Comparison of ENCODE assay signal across 18 mouse cellular contexts in genomic region chrX:140638028-140638427, GRCm38 (mm10). TPM values are rescaled to one million over a fixed set of nuclear protein-coding genes. Genes with fewer than 3 reads are reported as not detected.
DNase-seq lines count a peak whose midpoint lies in the region; ATAC-seq and TF ChIP-seq lines count a peak whose summit lies in the region.
"Had no signal": no experiment of that assay in that cellular context is flagged by ENCODE, and none has a peak within 500 bp of the region (broad histone marks: within the 10 kb centered on the region; RNA-seq: fewer than 3 reads in every experiment).

No protein-coding gene starts in this region.

- no peaks in the 10 kb centered on the region for H3K4me1 ChIP-seq in lung, adult 2 months (ENCODE audit: control insufficient read depth, insufficient read depth, low read length)
- H3K4me1 ChIP-seq in embryonic facial prominence, embryonic 11.5 days (ENCODE audit: control insufficient read depth, insufficient read depth, low read length) = no peaks in the 10 kb centered on the region
- H3K4me1 ChIP-seq: forebrain, embryonic 15.5 days; lung, embryonic 15.5 days had no signal

- no peak overlapping the region for H3K4me3 ChIP-seq in lung, adult 2 months (replicated peaks; ENCODE audit: extremely low read depth, low read depth, low read length)
- H3K4me3 ChIP-seq in embryonic facial prominence, embryonic 11.5 days (ENCODE audit: low read depth, low read length) = no peak overlapping the region
- H3K4me3 ChIP-seq in layer of hippocampus, adult 2 months = no peak overlapping the region
- H3K4me3 ChIP-seq: forebrain, embryonic 15.5 days; lung, embryonic 15.5 days had no signal

- no peak overlapping the region for H3K4me2 ChIP-seq in embryonic facial prominence, embryonic 11.5 days (ENCODE audit: low read depth, low read length)
- H3K4me2 ChIP-seq: forebrain, embryonic 15.5 days; lung, embryonic 15.5 days; midbrain, embryonic 11.5 days had no signal

- peak; percentile 23 for DNase-seq in adrenal gland, adult 2 months
- no peak for DNase-seq in adrenal gland, postnatal 10 days
- peak; percentile 2 for DNase-seq in lung, postnatal 25 days (ENCODE audit: low spot score)
- DNase-seq in lung, adult 2 months = no peak
- peak; percentile 16 for DNase-seq in embryonic facial prominence, embryonic 11.5 days (ENCODE audit: low spot score)
- DNase-seq in B cell, adult 2 months = no peak
- DNase-seq in layer of hippocampus, adult 2 months (ENCODE audit: low spot score in 2 of 2) = no peak
- DNase-seq: cerebellum, adult 8-10 months; gastrocnemius, postnatal 25 days; kidney, adult 11 months; liver; retina, postnatal 1 day had no signal

- no peak overlapping the region for H3K9ac ChIP-seq in embryonic facial prominence, embryonic 11.5 days (replicated peaks; ENCODE audit: low read length)
- H3K9ac ChIP-seq: forebrain, embryonic 15.5 days; lung, embryonic 15.5 days had no signal

- no peak for TF ChIP-seq POLR2A in lung, adult 2 months (IDR thresholded peaks at IDR 0.05; ENCODE audit: borderline replicate concordance, extremely low read depth, low read depth, low read length)

- WGBS in lung, adult 2 months = 64% methylated on average over 5 of the region's 5 CpGs
- 74% methylated on average over 5 of the region's 5 CpGs for WGBS in embryonic facial prominence, embryonic 11.5 days

- no peak overlapping the region for H3K27ac ChIP-seq in embryonic facial prominence, embryonic 11.5 days (replicated peaks; ENCODE audit: low read depth, low read length)
- no peak overlapping the region for H3K27ac ChIP-seq in layer of hippocampus, adult 2 months
- H3K27ac ChIP-seq: forebrain, embryonic 15.5 days; kidney, postnatal 0 days; lung, embryonic 15.5 days had no signal

- TF ChIP-seq CTCF in lung, adult 2 months (IDR thresholded peaks at IDR 0.05; ENCODE audit: insufficient read depth, low read length) = no peak
- TF ChIP-seq CTCF in layer of hippocampus, adult 2 months (conservative IDR thresholded peaks at IDR 0.05) = no peak

- H3K27me3 ChIP-seq in embryonic facial prominence, embryonic 11.5 days (ENCODE audit: control insufficient read depth, insufficient read depth, low read length) = no peaks in the 10 kb centered on the region
- H3K27me3 ChIP-seq: lung, embryonic 15.5 days had no signal

- ATAC-seq in embryonic facial prominence, embryonic 11.5 days (replicated peaks; ENCODE audit: insufficient number of reproducible peaks, low FRiP score, low TSS enrichment, low read depth) = no peak
- ATAC-seq in megakaryocyte progenitor cell, adult 5-6 weeks (replicated peaks; ENCODE audit: poor library complexity) = no peak
- ATAC-seq: activated CD4-positive, CD25-positive, alpha-beta regulatory T cell, adult 4 months; forebrain, embryonic 15.5 days had no signal

- H3K9me3 ChIP-seq in embryonic facial prominence, embryonic 11.5 days (replicated peaks; ENCODE audit: control insufficient read depth, low read length) = no peaks in the 10 kb centered on the region
- H3K9me3 ChIP-seq: forebrain, embryonic 15.5 days; lung, embryonic 15.5 days had no signal

- H3K36me3 ChIP-seq in embryonic facial prominence, embryonic 11.5 days (replicated peaks; ENCODE audit: control insufficient read depth, insufficient read depth, low read depth, low read length) = no peaks in the 10 kb centered on the region
- H3K36me3 ChIP-seq: forebrain, embryonic 15.5 days; lung, embryonic 15.5 days had no signal

RNA-seq across cellular contexts. Expression of gene Mid2, which starts 26.4 kb away (rescaled TPM):
- 10 to 100 TPM; 26.7 to 29.5 TPM for total RNA-seq in adrenal gland, adult 2 months (2021)
- 7.7 and 10.2 TPM in 2 replicates for polyA plus RNA-seq in adrenal gland, adult 2 months (2012; rRNA removed)
- total RNA-seq in adrenal gland, postnatal 10 days (2021) = 10 to 100 TPM; 20.9 to 30.3 TPM
- 20.8 and 23.3 TPM in 2 replicates for polyA plus RNA-seq in lung, adult 2 months (2012; rRNA removed)
- 3.0 and 3.1 TPM in 2 replicates for polyA plus RNA-seq in embryonic facial prominence, embryonic 11.5 days (2014; fragmentation: Nextera tagmentation; extraction: Ambion mirVana)
- total RNA-seq in megakaryocyte progenitor cell, adult 5-6 weeks (2015) = 0.15 and 0.30 TPM in 2 replicates
- total RNA-seq in megakaryocyte progenitor cell, adult 5-6 weeks (2017) = 0.62 TPM in 1 of 2 replicates, not detected in the other
- 10 to 100 TPM; 22.3 to 24.8 TPM for total RNA-seq in layer of hippocampus, adult 2 months (2021)

RNA-seq across cellular contexts. Expression of gene Tsc22d3, which starts 37.6 kb away (rescaled TPM):
- total RNA-seq in adrenal gland, adult 2 months (2021) = 100 to 1,000 TPM in 1 of 2 experiments, 10 to 100 TPM in 1; 77.4 to 136 TPM
- 53.1 and 71.8 TPM in 2 replicates for polyA plus RNA-seq in adrenal gland, adult 2 months (2012; rRNA removed)
- total RNA-seq in adrenal gland, postnatal 10 days (2021) = 100 to 1,000 TPM in 1 of 2 experiments, 10 to 100 TPM in 1; 89.8 to 171 TPM
- polyA plus RNA-seq in lung, adult 2 months (2012; rRNA removed) = 128 and 308 TPM in 2 replicates
- polyA plus RNA-seq in embryonic facial prominence, embryonic 11.5 days (2014; fragmentation: Nextera tagmentation; extraction: Ambion mirVana) = 137 and 141 TPM in 2 replicates
- total RNA-seq in megakaryocyte progenitor cell, adult 5-6 weeks (2015) = 24.6 and 26.8 TPM in 2 replicates
- 25.3 and 29.8 TPM in 2 replicates for total RNA-seq in megakaryocyte progenitor cell, adult 5-6 weeks (2017)
- 100 to 1,000 TPM; 101 to 111 TPM for total RNA-seq in layer of hippocampus, adult 2 months (2021)

Comparison
In these comparisons a context has a peak if more than half of its experiments do, and no peak if none do; other contexts are left out.
1. DNase-seq: peak in adrenal gland, adult 2 months (single experiment), lung, postnatal 25 days (single experiment) and embryonic facial prominence, embryonic 11.5 days (single experiment); none in adrenal gland, postnatal 10 days (single experiment), lung, adult 2 months (single experiment), B cell, adult 2 months (0 of 2) and layer of hippocampus, adult 2 months (0 of 2).
2. RNA of gene Mid2, which starts 26.4 kb away (total RNA-seq): 20.9 to 30.3 TPM in adrenal gland, postnatal 10 days, 26.7 to 29.5 TPM in adrenal gland, adult 2 months and 22.3 to 24.8 TPM in layer of hippocampus, adult 2 months; 0.15 to 0.62 TPM in megakaryocyte progenitor cell, adult 5-6 weeks; every median in the first group is over 10 times any median in the second.